Mouse (Mus musculus): ENCODE measurements around the gene Kcnc4.

GRCm38 (mm10) chr3:107488637-107489036 lies 29.3 kb upstream of the Kcnc4 start:
- TF ChIP-seq POLR2A (IDR thresholded peaks at IDR 0.05; ENCODE audit: low read depth, low read length) (no peak), CTCF (IDR thresholded peaks at IDR 0.05; ENCODE audit: extremely low read depth, insufficient read length, insufficient replicate concordance, low read depth, low read length) (no peak)
